Mouse (Mus musculus) kidney, postnatal 10 days (tissue): Measurements from ENCODE around the gene Map4k4.

Experiments
- DNase-seq: peaks from one replicate; pipeline ENCODE4 v3.0.0; 2021; ENCODE audit warnings: mixed read lengths

Map4k4 gene

DNA sequence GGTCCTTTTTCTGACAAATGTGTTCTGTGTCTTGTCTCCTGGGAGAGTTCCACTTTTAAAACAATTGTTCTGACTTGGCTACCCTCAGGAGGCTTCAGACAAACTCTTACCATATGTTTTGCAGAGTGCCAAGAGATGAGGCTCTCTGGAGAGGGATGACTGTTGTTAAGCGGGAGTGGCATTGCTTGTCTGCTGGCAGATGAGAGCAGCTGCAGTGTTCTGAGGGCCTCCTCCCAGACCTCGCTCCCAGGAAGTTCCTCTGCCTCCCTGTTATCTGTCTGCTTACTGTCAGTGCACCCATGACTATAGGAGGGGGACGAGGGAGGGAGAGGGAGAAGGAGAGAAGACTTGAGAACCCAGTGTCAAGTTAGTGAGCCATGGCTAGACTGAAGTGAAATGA lies 64.7 kb downstream of the Map4k4 start:
- no peak for DNase-seq

DNA sequence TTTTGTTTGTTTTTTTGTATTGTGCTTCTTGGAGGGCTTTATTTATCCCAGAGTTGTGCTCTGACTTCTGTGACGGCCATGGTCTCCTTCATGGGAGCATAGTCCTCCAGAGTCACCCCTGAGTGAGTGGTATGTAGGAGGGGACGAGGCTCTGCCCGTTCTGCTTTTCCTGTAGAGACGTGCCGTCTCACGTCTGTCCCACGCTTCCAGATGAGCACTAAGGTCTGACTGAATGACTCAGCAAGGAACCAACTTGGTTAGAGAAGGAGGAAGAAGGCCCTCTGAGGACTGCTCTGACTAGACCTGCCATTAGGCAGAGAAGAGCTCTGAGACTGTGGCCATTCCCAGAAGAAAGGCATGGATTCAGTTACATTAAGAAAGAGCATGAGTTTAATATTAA lies 68.3 kb downstream of the Map4k4 start:
- no peak for DNase-seq

DNA sequence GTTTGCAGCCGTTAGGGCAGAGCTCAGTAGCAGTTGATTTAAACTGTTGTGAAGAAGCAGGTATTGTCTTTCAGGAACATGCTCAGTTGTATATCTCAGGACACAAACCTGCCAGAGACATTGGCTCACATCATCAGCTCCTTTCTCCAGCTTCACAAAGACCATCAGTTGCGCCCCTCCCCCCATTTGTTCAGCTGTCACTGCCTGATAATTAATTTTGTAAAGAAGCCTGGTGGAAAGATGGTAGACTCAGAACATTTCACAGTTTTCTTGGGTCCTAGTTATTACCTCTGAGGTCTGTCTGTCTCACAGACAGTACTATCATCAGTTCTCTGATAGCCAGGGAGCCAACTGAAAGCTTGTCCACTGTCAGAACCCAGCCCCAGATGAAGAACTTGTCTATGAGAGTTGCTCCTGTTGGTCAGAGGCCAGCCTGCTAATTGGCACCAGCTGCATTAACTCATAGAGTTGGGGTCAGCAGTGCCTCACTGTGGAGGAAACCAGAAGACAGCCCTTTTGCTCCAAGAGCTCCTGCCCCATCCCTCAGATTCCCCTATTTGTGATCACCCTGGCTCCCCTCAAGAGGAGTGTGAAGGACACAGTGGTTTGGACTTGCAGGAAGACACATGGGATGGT lies 69.2 kb downstream of the Map4k4 start:
- DNase-seq: peak; percentile 57

DNA sequence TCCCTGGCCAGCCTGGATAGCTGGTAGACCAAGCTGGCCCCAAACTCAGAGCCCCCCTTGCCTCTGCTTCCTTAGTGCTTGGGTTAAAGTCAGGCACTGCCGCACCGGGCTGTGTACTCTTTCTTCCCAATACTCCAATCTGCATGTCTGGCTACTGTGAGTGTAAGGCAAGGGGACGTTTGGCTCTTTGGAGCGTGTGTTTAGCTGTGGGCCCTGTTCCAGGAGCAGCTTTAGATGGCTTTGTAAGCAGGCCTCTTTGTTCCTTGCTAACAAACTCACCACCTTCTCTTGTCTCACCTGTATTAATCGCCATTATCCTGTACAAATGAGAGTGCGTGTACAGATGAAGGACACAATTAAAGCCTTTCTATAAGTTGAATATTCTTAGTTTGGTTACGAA lies 71.7 kb downstream of the Map4k4 start:
- DNase-seq: no peak

DNA sequence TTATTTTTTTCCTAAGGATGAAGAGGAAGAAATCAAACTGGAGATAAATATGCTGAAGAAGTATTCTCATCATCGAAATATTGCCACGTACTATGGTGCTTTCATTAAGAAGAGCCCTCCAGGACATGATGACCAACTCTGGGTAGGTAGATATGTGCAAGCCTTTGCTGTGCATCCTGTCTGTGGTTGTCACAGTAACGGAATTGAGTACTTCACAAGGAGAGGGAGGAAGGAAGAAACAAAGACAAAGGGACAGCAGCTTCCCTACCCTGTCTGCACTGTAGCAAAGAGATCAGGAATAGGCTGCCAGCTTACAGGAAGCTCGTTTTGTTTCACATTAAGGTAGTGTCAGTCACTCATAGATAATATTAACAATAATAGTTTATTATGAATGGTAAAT lies 73.2 kb downstream of the Map4k4 start:
- DNase-seq: no peak

DNA sequence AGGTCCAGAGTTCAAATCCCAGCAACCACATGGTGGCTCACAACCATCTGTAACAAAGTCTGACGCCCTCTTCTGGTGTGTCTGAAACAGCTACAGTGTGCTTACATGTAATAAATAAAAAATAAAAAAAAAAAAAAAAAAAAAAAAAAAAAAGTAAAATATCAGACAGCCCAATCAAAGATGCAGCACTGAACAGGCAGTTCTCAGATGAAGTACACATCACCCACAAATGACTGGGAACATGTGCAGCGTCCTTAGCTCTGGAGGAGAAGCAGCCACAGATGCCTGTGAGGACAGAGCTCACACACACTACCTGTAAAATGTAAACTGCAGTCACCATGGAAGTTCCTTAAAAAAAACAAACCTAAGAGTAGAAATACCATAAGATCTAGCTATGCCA lies 74.3 kb downstream of the Map4k4 start:
- DNase-seq: no peak

DNA sequence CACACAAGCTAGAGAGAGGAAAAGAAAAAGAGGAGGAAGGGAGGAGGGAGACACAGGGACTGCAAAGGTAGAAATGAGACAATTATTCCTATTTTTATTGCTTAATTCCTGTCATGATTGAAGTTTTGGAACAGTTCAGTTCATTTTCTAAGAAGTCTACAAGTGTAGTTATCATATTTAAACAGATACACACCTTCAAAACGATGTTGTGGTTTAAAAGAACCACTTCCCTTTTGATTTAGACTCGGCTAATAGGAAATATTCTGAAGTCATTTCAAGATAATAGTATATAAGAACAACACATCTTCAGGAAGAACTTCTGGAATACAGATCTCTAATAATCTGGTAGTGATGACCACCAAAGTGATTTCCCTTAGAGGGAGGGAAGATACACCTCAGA lies 75.4 kb downstream of the Map4k4 start:
- no peak for DNase-seq

DNA sequence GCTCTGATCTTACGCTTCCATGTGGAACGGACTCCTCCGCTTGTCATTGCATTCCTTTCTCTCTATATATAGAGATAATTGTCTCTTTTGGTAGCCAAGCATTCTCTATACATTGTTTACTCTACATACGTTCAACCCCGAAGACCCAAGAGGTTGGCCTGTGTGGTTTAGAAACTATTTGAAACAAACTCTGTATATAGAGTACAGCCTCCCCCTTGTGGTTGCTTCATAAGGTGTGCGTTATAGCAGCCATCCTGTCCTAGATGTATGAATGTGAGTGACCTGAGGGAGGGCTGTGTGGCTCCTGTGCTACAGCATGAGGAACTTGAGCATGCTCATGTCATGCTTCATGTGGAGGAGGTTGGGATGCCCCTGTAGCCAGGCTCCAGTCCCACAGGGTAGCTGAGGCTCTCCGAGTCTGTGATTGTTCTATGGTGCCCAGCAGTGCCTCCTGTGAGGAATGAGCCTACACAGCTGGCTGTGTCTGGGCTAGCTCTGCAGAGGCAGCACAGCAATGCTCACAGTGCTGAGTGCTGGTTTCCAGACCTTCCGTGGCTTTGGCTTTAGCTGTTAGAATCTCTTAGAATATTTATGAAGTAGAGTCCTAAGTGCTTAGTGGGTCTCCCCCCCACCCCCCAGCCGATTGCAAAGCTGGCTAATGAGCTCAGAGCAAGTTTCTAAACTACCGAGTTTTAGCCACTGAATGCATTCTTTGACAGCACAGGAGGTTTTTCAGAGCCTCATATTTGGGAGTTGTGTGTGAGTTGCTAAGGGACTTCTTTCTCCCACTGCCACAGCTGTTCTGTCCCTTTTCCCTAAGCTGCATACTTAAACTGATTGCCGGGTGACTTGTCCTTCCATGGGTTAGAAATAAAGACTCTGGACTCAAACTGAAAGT lies 76.4 kb downstream of the Map4k4 start:
- no peak for DNase-seq

DNA sequence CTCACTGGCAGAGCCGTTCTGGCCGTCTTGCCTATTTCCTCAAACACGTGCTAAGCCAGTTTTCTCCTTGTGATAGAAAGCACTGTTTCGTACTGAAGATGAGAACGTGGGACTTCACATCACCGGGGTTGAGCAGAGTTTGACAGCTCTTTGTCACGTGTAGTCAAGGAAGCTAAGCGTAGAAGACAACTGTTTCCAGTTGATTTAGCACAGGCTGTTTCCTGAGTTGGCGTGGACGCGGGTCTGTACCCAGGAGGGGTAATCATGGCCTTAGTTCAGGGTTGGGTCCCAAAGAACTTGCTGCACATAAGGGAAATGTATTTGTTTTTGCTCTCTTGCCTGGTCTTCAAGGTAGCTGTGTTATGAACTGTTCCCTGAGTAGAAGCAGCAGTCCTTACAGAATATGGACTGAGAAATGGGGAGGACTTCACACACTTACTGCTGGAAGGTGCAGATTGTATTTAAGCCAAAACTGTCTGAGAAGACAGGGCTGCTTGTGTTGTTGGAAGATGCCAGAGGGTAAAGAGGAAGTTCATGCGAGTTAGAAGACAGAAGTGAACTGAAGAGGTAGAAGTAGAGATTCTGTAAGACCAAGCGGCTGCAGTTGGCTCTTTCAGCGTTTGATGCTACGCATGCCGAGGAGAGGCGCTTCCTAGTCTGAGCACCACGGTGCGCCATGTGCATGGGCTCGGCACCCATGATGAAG lies 78.2 kb downstream of the Map4k4 start:
- no peak for DNase-seq

DNA sequence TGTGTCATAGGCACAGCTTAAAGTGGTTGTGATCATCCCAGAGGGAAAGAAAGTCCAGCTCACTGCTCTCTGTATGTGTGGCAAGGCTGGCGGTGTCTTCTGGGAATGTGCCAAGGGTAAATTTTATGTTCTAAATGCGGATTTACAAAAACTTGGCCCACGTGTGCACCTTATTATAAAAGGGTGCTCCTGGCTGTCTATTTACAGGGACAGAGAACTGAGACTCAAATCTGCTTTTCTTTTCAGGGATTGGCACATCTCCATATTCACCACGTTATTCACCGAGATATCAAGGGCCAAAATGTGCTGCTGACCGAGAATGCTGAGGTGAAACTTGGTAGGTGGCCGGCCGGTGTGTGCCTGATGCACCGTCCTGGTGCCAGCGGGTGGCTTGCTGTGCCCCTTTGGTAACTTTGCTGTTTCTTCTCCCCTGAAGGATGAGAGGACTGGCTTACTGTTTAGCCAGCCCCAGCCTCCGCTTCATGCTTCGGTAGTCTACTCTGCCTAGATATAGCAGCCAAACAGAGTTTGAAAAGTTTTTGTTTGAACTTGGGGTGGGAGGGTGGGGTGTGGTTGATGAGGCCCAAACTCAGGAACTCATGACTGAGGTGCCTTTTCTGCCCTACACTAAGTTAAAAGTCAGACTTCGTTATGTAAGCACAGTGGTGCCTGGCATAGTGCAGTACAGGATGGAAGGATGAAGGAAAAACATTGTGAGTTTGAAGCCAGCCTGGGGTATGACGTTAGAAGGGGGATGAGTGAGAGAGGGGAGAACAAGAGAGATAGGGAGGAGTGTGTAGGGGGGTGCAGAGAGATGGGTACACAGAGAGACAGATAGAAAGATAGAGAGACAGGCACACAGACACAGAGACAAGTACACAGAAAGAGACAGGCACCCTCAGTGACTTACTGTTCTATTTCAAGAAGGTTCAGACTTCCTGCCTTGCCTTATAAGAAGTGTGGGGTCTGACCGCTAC lies 79.9 kb downstream of the Map4k4 start:
- DNase-seq: no peak

DNA sequence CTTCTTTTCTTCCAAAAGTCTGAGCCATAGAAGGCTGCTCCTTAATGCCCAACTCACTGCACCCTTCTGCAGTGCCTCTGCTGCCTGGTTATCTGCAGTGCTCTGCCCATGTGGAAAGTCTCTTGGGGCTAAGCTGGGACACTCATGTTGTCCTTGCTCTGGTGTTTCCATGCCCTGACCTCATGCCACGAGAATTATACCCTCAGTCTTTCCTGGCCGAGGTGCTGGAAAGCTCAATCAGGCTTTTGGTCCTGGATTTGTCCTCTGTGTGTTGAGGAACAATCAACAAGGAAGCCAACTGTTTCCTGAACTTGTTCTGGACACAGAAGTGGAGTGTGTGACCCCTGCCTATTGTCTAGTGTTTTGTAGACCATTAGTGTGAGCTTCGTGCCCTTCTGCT lies 81.3 kb downstream of the Map4k4 start:
- DNase-seq: no peak

DNA sequence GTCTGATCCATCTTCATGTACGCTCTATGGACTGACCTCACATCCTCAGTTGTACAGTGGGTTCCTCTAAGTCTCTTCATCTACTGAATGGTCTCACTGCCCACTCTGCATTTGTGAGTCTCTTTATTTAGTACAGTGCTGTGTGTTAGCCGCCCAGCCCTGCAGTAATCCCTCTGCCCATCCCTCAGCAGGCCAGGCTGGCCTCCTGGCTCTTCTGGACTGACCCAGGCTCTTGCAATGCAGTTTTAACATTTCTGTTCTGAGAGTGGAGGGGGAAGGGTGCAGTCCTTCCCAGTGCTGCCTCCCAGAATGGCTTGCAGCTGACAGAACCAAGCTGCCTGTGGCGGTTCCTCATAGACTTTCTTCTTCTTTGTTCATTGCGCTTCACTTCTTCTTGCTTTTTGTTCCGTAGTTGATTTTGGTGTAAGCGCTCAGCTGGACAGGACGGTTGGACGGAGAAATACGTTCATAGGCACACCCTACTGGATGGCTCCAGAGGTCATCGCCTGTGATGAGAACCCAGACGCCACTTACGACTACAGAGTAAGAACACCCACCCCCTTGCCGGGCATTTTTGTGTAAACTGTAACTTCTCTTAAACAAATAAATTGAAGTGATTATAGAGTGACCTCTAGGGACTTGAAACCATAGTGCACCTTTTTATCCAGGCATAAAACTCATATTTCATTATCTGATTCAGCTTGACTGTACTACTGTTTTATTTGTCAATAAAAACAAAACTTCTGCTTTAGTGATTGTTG lies 82.2 kb downstream of the Map4k4 start:
- DNase-seq: no peak

DNA sequence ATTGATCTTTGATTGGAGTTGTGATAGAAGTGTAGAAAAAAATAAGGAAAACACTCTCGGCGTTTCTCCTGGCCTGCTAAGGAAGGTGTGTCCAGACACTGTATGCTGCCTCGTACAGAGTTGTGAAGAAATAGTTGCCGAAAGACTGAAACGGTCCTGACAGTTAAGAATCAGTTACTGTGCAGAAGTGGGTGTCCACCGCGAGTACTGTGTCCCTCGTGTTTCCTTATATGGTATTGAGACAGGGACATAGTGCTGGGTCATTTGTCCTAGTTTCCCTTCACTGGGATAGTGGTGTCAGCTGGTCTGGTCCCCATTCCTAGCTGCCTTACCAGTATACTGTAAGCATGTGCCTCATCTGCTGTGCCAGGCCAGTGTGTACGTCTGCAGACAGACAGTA lies 83.6 kb downstream of the Map4k4 start:
- DNase-seq: no peak

DNA sequence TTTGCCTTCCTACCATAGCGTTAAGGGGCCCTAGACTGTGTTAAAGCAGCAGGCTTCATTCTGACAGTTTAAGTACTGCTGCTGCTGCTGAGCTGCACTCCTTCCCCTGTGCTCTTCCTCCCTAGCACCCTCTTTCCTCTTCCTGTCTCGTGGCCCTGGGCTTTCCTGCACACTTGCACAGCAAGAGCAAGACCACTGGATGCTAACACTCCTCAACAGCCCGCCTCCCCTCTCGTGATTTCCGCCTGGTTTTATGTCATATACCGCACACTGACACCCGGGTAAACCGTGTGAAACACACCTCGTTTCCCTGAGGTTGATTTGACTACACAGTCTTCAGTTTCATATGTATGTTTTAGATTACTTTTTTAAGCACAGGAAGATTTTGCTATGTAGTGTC lies 86.1 kb downstream of the Map4k4 start:
- DNase-seq: no peak

DNA sequence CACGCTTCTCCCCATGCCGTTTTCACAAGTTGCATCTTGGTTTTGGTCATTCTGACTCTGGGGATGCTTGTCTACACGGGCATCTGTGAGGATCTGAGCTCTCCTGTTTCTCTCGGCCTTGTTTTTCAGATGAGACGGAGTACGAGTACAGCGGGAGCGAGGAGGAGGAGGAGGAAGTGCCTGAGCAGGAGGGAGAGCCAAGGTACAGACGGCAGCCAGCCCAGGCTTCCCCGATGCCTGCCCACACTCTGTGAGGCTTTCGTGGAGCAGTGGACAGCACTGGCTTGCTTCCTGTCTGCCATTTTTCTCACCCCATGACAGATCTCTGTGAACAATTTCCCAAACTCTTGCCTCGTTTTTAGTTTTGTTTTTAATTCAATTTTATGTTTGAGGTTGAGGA lies 88.1 kb downstream of the Map4k4 start:
- DNase-seq: no peak

DNA sequence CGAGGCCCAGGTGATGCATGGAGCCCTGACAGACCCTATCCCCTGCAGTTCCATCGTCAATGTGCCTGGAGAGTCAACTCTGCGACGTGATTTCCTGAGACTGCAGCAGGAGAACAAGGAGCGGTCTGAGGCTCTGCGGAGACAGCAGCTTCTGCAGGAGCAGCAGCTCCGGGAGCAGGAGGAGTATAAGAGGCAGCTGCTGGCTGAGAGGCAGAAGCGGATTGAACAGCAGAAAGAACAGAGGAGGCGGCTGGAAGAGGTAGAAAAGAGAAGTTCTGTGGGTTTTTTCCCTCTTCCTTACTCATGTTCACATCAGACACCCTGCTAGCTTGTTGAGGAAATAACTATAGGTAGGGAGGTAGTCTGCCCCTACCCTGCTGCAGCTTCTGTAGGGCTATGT lies 89.3 kb downstream of the Map4k4 start:
- no peak for DNase-seq

DNA sequence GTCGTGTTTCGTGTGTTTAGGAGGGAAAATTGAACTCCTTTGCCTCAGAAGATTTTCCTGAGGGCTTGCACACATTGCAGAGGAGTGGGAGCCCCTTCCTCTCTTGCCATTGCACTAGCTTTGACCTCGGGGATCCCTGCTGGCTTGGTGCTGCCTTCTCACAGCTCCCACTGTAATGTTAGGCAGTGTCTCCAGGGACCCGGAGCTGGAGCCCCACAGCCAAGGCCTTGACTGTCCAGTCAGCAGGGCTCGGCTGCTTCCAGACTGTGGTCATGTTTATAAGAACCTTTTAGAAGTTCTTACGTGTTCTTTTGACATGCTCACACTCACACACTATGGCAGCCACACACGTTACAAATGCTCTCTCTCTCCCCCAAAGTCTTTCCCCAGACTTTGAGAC lies 93.2 kb downstream of the Map4k4 start:
- no peak for DNase-seq

DNA sequence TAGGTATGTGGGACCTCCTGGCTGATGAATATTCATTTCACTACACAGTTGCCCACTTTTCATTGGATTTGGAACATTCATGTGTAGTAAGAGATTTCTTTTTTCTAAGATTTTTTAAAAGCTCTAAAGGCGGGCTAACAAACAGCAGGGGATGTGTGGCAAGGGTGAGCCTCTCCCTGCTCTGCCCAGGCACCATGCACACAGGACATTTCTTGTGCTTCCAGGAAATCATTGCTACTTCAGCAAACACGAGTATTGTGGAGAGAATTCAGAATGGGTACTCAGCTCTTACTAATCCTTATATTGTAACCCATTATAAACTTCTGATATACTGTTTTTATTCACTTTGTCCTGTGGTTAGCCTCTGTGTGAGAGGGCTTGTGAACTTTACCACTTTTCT lies 94.9 kb downstream of the Map4k4 start:
- DNase-seq: no peak

DNA sequence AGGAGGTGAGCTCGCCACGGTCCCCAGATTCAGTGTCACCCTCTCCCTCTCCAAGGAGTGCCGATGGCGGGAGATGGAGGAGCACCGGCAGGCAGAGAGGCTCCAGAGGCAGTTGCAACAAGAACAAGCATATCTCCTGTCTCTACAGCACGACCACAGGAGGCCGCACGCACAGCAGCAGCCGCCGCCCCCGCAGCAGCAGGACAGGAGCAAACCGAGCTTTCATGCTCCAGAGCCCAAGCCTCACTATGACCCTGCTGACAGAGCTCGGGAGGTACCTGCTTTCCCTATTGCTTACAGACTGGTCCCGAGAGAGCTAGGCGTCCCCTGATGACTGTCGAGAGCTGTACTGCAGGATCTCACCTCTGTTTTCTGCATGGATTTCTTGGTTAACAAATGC lies 99.8 kb downstream of the Map4k4 start:
- peak; percentile 38 for DNase-seq

DNA sequence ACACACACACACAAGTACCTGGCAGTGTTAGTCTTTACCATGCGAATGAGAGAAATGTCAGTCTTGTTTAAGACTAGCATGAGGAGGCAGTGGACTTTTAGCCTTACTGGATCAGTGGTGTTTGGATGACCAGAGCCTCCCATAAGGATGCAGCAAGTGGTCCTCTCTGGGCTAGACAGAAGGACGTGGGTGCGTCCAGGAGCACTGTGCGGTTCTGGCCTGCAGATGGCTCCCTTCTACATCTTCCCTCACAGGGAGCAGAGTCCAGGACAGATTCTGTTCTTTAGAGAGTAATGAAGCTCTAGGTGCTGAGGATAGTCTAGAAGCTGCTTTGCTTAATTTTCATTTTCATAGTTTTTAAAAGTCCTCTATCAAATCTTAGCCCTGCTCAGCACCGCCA lies 100.2 kb downstream of the Map4k4 start:
- peak; percentile 70 for DNase-seq

DNA sequence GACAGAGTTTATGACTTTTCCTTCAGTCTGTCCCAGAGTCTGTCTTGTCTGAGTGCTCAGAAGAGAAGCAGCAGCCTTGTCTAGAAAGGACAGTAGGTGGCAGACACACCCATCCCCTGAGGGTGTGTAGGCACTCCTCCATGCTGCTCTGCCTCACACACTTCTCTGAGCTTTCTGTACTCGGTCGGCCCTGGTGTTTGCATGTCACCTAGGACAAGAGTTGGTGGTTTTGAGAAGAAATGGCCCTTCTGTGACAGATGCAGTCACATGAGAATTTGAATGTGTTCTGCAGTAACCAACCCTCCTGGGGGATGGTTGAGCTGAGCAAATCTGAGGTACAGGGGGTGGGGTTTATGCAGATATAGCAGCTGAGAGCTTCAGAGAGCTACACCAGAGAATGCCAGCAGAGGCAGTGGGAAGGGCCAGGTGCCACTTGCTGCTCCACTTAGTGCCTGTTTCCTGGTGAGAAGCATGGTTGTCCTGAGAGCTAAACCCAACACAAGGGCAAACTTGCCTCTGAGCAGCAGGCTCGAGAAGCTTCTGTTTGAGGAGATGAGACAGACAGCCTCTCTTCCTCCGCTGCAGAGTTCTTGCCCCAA lies 101.5 kb downstream of the Map4k4 start:
- no peak for DNase-seq
